Mouse (Mus musculus) layer of hippocampus, adult 11-12 months (tissue): ENCODE results near the gene Sstr4.

Experiments
- DNase-seq: peaks from one replicate; pipeline ENCODE4 v3.0.0; 2022; ENCODE audit warnings: low spot score

Sstr4 gene

DNA sequence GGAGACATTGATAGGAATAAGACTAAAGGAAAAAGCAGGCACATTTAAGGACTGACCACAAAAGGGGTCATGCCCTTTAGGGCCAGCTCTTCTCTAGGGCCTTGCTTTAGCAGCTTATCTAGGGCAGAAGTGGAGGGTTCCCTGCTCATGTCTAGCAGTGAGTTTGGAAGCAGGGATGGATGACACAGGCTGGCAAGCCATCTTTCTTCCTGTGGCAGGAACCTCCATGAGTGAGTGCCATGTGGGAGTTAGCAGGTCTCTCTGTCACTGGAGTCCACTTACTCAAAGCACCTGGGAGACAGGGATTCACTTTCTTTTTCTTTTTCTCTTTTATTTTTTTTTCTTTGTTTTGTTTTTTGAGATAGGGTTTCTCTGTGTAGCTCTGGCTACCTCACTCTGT is 1.3 kb upstream of the Sstr4 start:
- DNase-seq, result no peak

DNA sequence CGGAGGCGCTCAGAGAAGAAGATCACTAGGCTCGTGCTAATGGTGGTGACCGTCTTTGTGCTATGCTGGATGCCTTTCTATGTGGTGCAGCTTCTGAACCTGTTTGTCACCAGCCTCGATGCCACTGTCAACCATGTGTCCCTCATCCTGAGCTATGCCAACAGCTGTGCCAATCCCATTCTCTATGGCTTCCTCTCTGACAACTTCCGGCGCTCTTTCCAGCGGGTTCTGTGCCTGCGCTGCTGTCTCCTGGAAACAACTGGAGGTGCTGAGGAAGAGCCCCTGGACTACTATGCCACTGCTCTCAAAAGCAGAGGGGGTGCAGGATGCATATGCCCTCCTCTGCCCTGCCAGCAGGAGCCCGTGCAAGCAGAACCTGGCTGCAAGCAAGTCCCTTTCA is 1.1 kb downstream of the Sstr4 start:
- no peak for DNase-seq

DNA sequence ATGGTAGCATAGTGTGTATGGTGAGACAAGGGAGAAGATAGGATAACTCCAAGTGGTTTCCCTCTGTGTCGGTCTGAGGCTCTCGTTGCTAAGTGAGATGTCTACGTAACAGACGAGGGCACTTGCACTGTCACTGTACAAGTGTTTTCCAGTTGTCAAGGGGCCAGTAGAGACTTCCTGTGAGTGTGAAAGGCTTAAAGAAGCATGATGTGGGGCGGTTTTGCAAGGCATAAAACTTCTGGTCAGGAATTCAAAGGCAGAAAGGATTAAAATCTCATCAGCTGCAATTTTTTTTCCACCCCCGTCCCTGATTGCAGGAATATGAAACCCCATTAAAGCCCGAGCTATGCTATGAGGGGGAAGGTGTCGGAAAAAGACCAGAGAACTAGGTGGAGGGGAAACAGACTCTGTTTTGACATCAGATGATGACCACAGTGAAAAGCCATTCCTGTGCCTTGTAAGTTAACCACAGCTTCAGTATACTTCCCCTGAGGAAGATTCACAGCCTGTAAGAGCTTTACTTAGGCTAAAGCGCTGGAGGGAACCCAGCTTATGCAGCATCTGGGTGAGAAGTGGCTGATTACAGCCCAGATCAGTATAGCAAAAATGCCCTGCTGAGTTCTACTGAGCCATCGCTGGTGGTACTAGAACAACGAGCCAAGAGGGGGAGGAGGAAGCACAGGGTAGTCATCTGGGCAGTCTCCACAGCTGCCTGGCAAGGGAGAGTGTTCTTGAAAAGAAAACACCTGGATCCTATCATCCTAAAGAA is 2.1 kb downstream of the Sstr4 start:
- DNase-seq, result no peak

DNA sequence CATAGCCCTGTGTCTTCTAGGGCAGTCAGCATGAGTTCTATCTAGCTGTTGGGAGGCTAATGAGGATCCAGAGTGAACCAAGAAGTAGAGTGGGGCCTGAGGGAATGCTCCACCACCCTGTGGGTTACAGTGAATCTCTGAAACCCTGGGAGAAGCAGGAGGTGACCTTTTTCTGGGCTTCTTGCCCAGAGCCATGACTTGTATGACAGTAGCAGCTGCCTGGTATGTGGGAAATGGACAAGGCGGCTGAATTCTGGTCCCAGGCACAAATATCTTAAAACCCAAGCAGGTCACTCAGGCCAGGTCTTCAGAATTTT is 2.6 kb downstream of the Sstr4 start:
- DNase-seq, result no peak

DNA sequence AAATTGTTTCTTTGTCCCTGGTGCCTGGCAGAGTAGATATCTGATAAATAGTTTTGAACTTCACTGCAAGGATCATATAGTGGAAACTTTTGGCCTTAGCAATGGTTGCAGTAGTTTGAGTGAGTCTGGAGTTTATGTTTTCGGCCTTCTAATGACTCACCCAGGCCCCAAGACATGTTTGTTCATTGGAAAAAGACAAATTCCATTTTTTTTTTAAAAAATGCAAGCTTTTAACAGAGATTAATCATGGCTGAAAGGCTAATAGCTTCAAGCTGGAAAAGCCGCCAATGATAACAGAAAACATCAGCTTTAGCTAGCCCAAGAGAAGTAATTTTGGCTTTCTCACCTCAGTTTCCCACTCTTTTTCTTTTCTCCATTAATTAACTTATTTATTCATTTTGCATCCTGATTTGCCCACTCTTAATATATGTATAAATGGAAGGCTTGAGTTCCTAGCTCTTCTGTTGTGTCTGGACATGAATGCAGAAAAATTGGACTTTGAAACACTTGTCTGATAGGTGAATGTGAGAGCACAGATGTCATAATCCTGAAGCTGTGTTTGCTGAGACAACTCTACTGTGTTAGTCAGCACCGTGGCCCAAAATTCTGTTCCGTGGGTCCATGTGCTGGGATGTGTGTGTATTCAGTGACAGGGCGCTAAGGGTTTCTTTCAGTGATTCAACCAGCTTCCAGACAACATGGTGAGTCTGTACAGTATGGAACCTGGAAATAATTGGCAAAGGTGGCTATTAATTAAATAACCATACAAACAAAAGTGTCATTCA is 3.9 kb downstream of the Sstr4 start:
- no peak for DNase-seq

DNA sequence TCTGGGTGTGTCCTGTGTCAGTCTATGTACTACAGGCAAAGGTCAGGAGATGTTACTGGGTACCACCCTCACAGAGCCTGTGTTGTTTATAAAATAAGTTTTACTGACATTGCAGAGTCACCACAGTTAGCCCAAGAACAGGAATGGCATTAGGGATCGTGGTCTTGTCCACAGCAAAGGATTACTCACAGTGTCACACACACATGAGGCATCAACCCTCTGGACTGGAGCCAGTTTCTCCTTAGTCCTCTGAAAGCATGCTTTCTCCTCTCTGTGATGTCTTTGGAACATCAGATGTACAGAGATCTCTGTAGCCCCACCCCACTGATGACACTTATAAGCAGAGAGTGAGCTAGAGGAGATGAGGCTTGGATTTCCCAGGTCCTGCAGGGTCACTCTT is 7.1 kb downstream of the Sstr4 start:
- no peak for DNase-seq

DNA sequence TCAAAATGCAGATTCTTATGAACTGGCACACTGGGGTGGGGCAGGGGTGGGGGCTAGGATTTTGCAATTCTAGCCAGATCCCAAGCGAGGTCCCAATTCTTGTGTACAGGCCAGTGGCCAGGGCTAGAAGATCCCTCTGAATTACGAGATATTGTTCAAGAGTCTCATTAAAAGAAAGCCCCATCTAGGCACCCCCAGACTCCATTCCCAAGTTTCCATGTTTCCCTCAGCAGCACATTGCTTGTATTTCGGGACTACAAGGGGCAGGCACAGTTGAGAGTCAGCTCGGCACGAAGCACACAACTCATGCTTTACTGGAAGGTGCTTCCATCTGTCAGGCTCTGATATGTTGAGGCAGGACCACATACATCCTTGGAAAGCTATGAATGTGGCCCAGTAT is 9.8 kb downstream of the Sstr4 start:
- no peak for DNase-seq

DNA sequence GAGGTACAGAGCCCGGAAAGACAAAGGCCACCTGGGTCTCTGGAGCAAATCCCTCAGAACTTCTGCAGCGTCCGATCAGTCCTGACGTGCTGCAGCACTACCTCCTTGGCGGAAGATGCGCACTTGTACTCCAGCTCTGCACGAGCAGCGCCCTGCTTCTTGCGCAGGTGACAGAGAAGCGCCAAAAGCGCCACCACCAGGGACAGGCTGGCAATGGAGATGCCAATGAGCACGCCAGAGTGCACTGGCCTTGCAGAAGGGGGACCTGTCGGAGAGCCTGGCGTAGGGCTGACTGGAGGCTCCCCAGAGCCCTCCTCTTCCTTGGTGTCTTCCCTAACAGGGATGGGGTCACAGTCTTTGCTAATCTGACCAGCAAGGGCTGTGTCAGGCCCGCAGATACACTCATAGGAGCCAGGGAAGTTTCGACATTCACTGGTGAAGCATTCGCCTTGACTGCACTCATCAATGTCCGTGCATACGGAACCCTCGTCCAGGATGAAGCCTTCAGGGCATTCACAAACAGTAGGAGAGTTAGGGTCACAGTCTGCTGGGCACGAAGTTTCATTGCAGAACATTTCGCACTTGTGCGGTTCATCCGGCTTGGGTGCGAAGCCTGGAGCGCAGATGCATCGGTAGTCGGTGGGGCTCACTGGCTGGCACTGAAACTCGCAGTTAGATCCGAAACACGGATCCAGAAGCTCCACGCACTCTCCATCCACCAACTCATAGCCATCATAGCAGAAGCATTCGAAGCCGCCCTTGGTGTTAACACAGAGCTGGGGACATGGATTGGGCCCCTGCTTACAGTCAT is 11.2 kb downstream of the Sstr4 start:
- DNase-seq, result peak; percentile 19

DNA sequence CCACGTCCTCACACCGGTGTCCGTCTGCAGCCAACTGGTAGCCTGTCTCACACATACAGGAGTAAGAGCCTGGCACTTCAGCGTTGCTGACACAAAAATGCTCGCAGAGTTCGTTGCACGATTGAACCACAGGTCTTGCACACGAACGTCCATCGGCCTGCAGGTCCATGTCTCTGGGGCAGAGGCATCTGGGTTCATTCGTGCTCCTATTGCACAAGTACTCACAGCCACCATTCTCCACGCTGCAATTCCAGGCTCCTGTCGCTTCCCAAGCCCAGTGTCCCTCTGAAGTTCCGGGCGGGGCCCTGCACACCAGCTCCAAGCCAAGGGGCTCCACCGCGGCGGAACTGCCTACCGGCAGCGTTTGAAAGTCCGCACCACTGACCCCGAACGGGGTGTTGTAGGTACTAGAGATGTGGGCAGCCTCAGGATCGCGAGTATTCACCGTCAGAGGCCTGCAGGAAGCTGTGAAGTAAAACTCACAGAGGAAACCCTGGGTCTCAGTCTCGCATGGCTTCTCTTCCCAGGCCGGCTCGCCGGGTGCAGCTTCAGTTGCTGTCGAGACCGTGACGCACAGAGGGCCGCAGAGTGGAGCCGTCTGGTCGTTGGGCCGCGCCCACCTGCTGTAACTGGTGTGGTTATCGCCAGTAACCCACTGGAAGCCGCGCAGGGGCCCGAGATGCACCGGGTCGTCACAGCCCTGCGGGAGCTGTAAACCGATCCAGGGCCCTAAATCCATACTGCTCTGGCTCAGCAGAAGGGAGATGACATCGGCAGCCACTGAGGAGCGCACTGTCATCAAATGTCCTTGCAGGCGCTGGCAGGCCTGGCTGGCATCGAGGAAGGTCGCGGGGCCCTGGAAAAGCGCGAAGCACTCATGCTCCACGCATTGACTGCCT is 12.1 kb downstream of the Sstr4 start:
- no peak for DNase-seq

DNA sequence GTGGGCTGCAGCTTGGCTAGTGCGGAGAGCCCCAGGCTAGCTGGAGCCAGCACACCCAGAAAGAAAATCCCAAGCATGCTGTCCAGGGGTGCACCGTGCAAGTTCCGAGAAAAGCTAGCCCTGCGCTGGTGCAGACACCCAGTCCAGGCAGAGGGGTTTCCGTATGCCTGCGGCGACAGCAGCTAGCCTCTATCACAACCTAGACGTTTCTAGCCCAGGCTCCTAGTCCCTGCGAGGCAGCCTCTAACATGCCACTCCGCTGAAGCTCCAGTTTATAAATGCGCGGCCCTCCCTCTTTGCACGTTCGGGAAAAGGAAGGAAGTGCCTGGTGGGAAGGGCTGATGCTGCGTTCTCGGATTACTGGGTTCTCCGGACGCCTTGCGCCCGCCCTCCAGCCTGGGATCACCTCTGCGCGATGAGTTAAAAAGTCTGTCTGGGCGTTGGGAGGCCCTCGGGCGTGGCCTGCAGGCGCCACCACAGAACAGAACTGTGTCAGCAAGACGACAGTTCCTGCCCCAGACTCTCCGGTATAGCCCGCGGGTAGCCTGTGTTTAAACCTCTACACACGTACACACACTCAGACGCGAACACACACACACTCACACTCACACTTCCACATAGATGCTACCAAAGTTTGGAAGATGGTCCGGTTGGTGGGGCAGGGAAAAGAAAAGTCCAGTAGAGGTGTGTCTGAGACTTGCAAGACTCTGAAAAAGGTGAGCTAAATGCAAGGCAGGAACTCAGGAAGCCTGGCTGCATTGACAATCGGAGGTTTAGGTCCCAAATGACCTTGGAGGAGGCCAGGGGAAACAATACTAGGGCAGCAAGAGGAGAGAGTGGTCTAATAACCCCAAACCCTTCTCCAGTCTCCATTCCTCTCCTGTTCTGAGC is 13.0 kb downstream of the Sstr4 start, which contains the start of gene Thbd:
TSS of gene Thbd (minus strand) at position 319 of the 891 bp plus-strand sequence.
- peak; percentile 15 for DNase-seq

DNA sequence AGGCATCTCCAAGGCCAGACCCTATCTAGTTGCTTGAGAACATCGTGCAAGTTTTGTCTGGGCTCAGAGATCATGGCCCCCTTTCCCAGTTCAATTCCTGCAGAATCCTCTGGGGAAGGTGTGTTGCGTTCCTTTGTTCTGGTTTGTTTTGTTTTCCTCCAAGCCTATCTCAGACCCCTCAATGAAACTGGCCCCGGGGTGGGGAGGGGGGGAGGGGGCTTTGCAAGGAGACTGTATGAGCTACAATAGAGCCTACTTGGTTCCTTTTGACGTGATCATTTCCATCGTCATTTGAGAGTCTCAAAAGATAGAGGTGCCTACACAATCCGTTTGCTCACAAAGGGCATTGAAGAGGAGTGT is 13.6 kb downstream of the Sstr4 start:
- no peak for DNase-seq

DNA sequence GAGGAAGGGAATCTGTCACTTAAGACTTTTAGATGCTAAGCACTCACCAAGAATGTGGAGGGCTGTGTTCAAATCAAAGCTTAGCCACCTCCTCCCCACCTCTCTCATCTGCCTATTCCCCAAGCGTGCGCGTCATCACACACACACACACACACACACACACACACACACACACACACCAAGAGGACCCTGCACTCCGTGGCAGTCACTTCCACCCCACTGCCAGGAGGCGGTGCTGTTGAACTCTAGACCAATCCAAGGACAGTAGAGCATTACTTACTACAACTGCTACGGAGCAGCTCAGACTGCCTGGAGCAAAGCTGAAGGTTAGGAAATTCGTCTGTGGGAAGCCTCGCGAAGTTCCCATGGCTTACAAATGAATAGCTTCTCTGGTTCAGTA is 14.0 kb downstream of the Sstr4 start:
- DNase-seq, result peak; percentile 81

DNA sequence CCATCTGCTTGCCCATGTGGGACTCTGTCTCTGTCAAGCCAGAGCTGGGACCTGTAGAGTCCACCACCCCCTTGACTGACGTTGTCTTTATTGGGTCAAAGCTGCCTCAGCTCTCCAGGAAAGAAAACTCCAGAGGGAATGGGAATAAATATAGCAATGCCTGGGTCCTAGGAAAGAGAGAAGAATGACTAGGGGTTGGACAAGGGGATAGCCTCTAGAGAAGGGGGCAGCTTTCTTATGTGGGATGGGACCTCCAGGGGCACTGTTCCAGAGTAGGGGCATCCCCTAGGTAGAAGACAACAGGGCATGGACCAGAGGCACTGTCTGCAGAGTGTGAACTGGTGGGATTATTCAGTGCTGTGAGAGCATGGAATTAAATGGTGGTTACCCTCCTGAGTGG is 14.7 kb downstream of the Sstr4 start:
- no peak for DNase-seq

DNA sequence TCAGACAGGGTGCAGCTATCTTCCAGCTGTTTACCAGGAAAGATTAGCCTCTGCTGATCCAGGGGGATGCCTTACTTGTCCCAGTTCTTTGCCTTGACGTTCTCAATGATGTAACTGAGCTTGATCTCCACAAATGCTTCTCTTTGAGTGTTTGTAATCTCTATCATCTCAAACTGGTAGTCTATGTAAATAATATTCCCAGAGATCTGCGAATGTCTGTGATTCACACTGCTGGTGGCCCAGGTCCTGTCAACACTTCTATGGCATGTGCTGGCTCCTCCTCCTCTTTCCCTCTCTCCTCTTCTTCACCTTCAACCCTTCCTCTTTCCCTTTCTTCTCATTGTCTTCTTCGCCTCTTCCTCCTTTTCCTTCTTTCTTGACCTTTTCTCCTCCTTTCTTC is 24.0 kb downstream of the Sstr4 start:
- no peak for DNase-seq

DNA sequence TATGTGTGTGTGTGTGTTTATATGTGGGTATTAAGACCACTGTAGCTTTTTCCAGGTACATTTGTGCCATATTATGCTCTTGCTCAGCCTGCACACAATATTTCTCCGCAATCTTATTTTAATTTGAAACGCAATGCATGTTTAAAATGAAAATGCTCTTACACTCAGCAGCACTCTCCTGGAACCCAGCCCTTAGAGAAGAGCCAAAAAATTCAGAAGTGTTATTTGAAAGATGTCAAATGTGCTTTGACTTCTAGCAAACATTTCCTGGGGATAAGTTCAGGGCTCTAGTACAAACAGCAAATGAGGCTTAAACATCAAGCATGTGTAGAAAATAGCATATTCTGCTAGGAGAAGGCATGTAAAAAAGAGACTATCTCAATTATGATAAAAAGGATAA is 24.6 kb downstream of the Sstr4 start:
- DNase-seq, result no peak

DNA sequence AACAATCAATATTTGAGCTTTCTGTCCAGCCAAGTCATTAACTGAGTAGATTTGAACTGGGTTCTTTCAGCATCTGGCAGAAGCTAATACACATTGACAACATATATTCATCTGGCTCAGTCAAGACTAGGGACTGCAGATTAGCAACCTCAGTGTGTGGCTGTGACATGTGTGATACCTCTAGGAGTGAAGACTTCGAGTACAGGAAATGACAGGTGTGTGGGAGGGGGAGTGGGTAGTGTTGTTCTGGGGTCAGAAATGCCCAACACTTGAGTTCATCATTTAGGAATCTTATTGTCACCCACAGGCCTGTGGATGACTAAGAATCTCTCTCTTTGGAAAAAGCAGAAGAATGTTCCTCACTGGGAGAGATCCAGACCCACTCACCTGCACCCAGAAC is 26.0 kb downstream of the Sstr4 start:
- DNase-seq, result no peak

DNA sequence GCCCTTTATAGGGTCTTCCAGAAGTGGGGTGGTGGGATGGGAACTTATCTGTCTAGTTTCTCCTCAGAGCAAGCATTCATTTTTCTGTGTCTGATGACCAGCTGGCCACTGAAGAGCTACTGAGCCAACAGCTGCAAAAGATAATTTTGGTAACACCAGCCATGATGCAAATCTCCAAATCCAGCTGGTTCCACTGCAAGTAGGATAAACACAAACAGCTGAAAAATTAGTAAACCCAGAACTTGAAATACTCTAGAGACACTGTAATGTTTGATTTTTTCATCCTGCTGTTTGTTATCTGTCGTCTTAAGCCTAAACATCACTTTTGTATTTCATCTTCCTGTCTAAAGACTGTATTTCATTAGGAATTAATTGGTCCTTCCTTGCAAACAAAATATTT is 26.6 kb downstream of the Sstr4 start:
- no peak for DNase-seq

DNA sequence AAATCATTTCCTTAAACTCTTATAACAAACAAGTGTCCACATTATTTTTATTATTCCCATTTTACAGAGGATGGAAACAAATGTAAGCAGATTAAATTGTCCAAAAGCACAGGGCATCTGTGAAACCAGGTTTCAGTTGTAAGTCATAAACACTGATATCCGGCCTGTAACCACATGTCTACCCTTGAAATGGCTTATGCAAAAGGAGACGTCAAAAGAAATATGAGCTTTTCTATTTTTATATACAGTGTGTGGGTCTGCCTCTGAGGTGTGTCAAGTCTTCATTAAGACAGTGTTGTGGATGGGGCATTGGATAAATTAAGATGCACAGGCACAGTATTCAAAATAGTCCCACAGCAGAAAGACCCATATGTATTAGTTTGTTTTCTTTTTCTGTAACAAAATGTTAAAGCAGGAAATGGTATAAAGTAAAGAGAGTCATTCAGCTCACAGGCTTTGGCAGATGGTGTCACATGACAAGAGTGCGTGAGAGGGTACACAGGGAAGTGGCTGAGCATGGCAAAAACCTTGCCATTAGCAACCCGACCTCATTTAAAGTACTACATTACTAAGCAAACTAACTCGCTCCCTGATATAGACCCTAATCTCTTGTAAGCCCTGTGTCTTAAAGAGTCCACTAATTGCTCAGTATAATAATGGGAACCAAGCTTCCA is 30.7 kb downstream of the Sstr4 start:
- no peak for DNase-seq

DNA sequence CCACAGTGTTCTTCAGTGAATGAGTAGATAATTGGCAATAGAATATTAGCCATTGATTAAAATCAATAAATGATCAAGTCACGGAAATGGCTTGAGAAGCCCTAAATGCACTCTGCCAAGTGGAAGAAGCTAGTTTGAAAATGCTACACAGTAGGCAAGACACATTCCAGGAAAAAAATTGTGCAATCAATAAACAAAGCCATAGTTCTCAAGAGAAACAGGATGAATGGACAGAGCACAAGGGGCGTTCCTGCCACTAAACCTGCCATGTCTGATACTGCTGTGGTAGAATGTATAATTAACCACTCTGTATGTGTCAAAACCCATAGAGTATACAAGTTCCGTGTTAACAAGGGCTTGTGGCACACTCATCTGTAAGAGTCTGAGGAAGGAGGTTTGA is 32.4 kb downstream of the Sstr4 start:
- no peak for DNase-seq

DNA sequence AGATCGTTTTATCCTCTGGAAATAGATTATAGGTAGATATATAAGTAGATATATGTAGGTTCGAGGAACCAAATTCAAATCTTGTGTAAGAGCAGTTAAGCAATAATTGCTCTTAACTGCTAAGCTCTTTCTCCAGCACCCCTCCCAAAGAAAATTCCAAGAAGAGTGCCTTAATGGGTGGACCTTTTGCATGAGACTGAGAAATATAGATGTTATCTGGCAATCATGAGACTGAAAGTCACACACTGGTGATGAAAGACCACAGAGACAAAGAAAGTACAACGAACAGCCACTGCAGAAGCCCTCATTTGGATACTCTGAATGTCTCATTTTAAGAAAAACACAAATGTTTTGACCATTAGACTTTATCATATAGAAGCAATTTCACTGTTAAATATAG is 33.4 kb downstream of the Sstr4 start:
- DNase-seq, result no peak
